Mouse (Mus musculus) midbrain, postnatal 0 days (tissue): Measurements from ENCODE around the gene Atp6v1a. TPM values are rescaled to one million over a fixed set of nuclear protein-coding genes. Genes with fewer than 3 reads are reported as not detected.

Experiments used
- ATAC-seq: fragments of 200-750 bp; cut with Nextera tagmentation; 2 replicates; pipeline ENCODE4 v1.8.0; 2017; ENCODE audit warnings: moderate number of reproducible peaks, mild to moderate bottlenecking, moderate TSS enrichment, moderate library complexity; ENCODE audit not compliant: low FRiP score
- DNase-seq: peaks from one replicate; pipeline ENCODE4 v3.0.0-alpha.2; 2015; ENCODE audit warnings: low spot score
- H3K27ac ChIP-seq: fragments of 300-500 bp; sonication (generic); 2 replicates; pipeline ENCODE4 v1.5.1; 2014; ENCODE audit warnings: low read depth, mild to moderate bottlenecking, low read length, mixed read lengths
- H3K27me3 ChIP-seq: fragments of 300-500 bp; sonication (generic); 2 replicates; pipeline ENCODE4 v1.6.1; 2014; ENCODE audit warnings: low read length, control low read depth, mixed read lengths; ENCODE audit not compliant: insufficient read depth
- H3K36me3 ChIP-seq: fragments of 300-500 bp; sonication (generic); 2 replicates; pipeline ENCODE4 v1.6.1; 2014; ENCODE audit warnings: low read length, control low read depth, mixed read lengths; ENCODE audit not compliant: insufficient read depth
- H3K4me1 ChIP-seq: fragments of 300-500 bp; sonication (generic); 2 replicates; pipeline ENCODE4 v1.6.1; 2014; ENCODE audit warnings: mild to moderate bottlenecking, control low read depth, antibody characterized with exemption, low read length, mixed read lengths; ENCODE audit not compliant: insufficient read depth
- H3K4me2 ChIP-seq: fragments of 300-500 bp; sonication (generic); 2 replicates; pipeline ENCODE4 v1.6.1; 2014; ENCODE audit warnings: low read depth, mild to moderate bottlenecking, low read length, mixed read lengths; ENCODE audit not compliant: poor library complexity, severe bottlenecking
- H3K4me3 ChIP-seq: fragments of 300-500 bp; sonication (generic); 2 replicates; pipeline ENCODE4 v1.5.1; 2014; ENCODE audit warnings: low read depth, mild to moderate bottlenecking, low read length, moderate library complexity
- H3K9ac ChIP-seq: fragments of 300-500 bp; sonication (generic); replicated peaks from 2 replicates; pipeline ENCODE4 v1.6.1; 2014; ENCODE audit warnings: mild to moderate bottlenecking, low read length, moderate library complexity, mixed read lengths; ENCODE audit not compliant: poor library complexity, severe bottlenecking
- H3K9me3 ChIP-seq: fragments of 300-500 bp; sonication (generic); 2 replicates; pipeline ENCODE4 v1.6.1; 2016; ENCODE audit warnings: low read length, control low read depth
- CTCF ChIP-seq: IDR thresholded peaks from 2 replicates; pipeline ENCODE4 v1.5.1; 2016; ENCODE audit warnings: antibody characterized with exemption, mild to moderate bottlenecking
- WGBS: fragments of 180-500 bp; shearing (Covaris S2); extraction: QIAGEN DNeasy Blood & Tissue Kit; methylation state at CpG from one replicate; pipeline ENCODE4 v1.1.7; 2014; 5-methylcytosine and 5-hydroxymethylcytosine counted together
- polyA plus RNA-seq: library from polyadenylated mRNA; unstranded; fragments of >200 nt; fragmentation: Nextera tagmentation; extraction: Ambion mirVana; gene quantifications from 2 replicates; pipeline ENCODE4 v1.2.1, GENCODE M21; 2015
- total RNA-seq: library from RNA; depleted of rRNA; stranded (reverse); fragments of >200 nt; gene quantifications from 2 replicates; pipeline ENCODE4 v1.2.3, GENCODE M21; 2014

Gene Atp6v1a
- total and polyA plus RNA-seq, 2 experiments from 2014 or later, result 193 to 194 TPM

DNA sequence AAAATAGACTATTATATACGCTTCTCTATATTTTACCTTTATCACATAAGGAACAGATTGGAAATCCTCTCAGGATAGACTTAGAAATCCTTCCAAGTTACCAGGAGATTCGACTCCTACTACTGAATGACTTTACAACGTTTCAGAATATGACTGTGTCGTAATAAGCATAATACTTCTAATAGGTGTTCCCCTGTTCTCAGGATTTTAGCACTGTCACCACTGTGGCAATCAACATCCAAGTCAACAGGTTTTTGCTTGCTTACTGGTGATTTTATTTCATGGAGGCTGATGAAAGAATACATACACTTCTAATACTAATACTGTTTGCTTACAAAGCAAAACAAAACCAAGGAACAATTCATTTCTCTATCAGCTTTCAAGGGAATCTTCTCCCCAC is 7.2 kb downstream of the Atp6v1a start:
- Histone ChIP-seq H3K4me3 (no peak overlapping the region), H3K36me3 (no peaks in the 10 kb centered on the region), H3K27me3 (no peaks in the 10 kb centered on the region), H3K4me1 (peaks cover under 1% of the 10 kb centered on the region; the same call in 1 of the 2 replicates), H3K4me2 (no peak overlapping the region), H3K9ac (no peak overlapping the region), H3K9me3 (no peaks in the 10 kb centered on the region), H3K27ac (no peak overlapping the region)
- ATAC-seq (no peak), DNase-seq (no peak)
- TF ChIP-seq CTCF, result no peak
- WGBS, result 87% methylated on average over 4 of the region's 4 CpGs

DNA sequence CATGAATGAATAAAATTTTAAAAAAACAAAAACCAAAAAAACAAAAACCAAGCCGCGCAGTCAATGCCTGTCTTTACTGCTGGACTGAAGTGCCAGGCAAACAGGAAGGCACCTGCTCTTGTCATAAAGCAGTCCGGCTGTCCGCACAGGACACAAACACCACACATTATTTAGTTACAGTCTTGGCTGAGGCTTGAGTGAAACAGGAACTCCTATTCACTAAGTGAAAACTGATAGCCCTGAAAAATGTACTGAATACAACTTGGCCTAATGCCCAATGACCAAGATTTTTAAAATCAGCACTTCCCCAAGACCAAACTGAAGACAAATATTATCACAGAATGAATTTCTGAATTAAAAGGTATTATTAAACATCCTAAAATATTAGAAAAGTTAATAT is 13.1 kb downstream of the Atp6v1a start:
- no peak overlapping the region for H3K4me2 ChIP-seq
- H3K9me3 ChIP-seq, result no peaks in the 10 kb centered on the region
- 79% methylated on average over 4 of the region's 4 CpGs for WGBS
- H3K36me3 ChIP-seq, result no peaks in the 10 kb centered on the region
- no peaks in the 10 kb centered on the region for H3K4me1 ChIP-seq
- H3K27ac ChIP-seq, result no peak overlapping the region
- no peak overlapping the region for H3K9ac ChIP-seq
- H3K27me3 ChIP-seq, result no peaks in the 10 kb centered on the region
- TF ChIP-seq CTCF, result no peak
- ATAC-seq (no peak), DNase-seq (peak; percentile 4)
- no peak overlapping the region for H3K4me3 ChIP-seq

DNA sequence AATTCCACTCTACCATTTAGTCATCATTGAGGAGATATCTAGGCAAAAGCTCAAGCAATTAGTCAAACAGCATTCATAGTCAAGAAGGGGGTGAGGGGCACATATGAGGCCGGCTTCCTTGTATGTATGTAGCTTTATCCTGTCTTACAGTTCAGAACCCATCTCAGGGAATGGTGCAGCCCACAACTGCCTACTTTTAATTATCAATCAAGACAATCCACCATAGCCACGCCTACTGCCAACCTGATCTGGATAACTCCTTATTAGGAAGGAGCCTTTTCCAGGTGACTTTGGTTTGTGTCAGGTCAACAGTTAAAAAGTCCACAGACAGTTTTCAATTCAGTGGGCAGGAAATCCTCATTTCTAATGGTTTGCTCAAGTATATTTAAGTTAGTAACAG is 14.1 kb downstream of the Atp6v1a start:
- H3K4me3 ChIP-seq, result no peak overlapping the region
- no peaks in the 10 kb centered on the region for H3K36me3 ChIP-seq
- DNase-seq, result no peak
- no peak overlapping the region for H3K27ac ChIP-seq
- H3K9me3 ChIP-seq, result no peaks in the 10 kb centered on the region
- H3K27me3 ChIP-seq, result no peaks in the 10 kb centered on the region
- WGBS, result 92% methylated on average over 2 of the region's 2 CpGs
- no peak overlapping the region for H3K9ac ChIP-seq
- no peaks in the 10 kb centered on the region for H3K4me1 ChIP-seq
- no peak for ATAC-seq
- no peak overlapping the region for H3K4me2 ChIP-seq
- TF ChIP-seq CTCF, result no peak

DNA sequence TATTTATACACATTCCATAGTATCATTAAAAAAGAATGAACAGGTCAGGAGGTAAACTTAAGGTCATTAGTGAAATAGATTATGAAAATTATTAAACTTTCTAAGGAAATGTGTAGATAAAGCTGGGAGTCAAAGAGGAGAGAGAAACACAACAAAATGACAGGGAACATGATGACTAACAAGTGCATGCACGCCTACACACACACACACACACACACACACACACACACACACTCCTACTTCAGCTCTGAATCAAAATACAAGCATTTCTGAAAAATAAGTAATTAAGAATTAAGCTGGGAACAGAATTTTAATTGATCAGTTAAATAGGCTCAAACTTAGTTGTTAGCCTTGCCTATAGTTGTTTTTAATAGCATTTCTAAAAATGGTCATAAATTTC is 14.8 kb downstream of the Atp6v1a start:
- 90% methylated on average over 1 of the region's 1 CpGs for WGBS
- Histone ChIP-seq H3K27ac (no peak overlapping the region), H3K9ac (no peak overlapping the region), H3K9me3 (no peaks in the 10 kb centered on the region), H3K4me1 (no peaks in the 10 kb centered on the region), H3K4me3 (no peak overlapping the region), H3K36me3 (no peaks in the 10 kb centered on the region), H3K4me2 (no peak overlapping the region), H3K27me3 (no peaks in the 10 kb centered on the region)
- DNase-seq (no peak), ATAC-seq (no peak)
- no peak for TF ChIP-seq CTCF

DNA sequence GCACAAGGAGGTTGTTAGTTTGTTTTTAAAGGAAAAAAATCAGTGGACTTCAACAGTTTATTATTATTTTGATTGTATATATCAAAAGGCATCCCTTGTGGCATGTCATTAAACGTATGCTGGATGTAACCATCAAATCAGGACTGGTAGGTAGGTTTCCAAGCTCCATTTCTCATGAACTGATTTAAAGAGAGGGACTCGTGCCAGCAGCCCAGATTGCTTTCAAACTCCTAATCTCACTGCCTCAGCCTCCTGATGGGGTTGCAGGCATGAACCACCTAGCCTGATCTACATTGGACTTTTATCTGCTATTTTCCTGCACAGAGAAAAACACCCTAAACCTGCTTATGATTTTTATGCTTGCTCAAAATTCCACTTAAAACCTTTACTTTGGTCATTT is 15.7 kb downstream of the Atp6v1a start:
- H3K27me3 ChIP-seq, result no peaks in the 10 kb centered on the region
- DNase-seq, result no peak
- ATAC-seq, result no peak
- no peak overlapping the region for H3K4me3 ChIP-seq
- H3K9me3 ChIP-seq, result no peaks in the 10 kb centered on the region
- H3K9ac ChIP-seq, result no peak overlapping the region
- WGBS, result 72% methylated on average over 2 of the region's 2 CpGs
- no peak overlapping the region for H3K4me2 ChIP-seq
- H3K27ac ChIP-seq, result no peak overlapping the region
- TF ChIP-seq CTCF, result no peak
- H3K4me1 ChIP-seq, result no peaks in the 10 kb centered on the region
- 0 out of 2 replicates have a peak, but pooled peaks cover under 1% of the 10 kb centered on the region for H3K36me3 ChIP-seq

DNA sequence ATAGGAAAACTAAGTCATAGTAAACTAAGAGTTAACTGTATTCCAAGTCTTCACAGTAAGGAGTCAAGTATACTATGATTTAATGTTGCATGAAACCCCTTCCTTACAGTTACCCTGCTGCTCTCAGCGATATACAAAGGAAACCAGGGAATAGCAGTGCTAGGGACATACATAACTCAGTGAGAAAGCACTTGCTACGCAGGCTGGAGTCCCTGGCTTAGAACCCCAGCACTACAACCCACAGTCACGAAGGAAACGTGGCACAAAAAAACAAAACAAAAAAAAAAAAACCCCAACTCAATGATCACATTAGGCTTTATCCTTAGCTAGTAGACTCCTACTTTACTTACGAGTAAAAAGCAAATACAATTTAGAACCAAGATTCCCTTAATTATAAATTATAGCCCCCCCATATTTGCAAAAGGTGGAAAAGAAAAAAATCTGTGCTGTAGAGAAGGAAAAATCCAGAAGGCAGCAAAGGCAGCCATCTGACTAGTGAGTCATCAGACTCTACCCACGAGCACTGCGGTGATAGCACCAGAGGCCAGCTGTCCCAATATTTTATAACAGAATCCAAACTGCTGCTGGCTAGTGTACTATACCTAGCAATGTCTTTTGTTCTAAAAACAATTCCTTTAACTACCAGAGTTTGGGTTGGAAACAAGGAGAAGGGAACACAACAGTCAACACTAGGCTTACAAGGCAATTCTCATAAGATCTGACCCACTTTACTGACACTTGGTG is 16.4 kb downstream of the Atp6v1a start:
- WGBS, result 87% methylated on average over 7 of the region's 7 CpGs
- Histone ChIP-seq H3K9ac (no peak overlapping the region), H3K36me3 (0 out of 2 replicates have a peak, but pooled peaks cover 5% of the 10 kb centered on the region), H3K9me3 (no peaks in the 10 kb centered on the region), H3K4me2 (no peak overlapping the region), H3K27ac (no peak overlapping the region), H3K4me1 (no peaks in the 10 kb centered on the region), H3K4me3 (no peak overlapping the region), H3K27me3 (no peaks in the 10 kb centered on the region)
- TF ChIP-seq CTCF, result no peak
- DNase-seq (peak; percentile 15), ATAC-seq (no peak)
